Mouse (Mus musculus) kidney, postnatal 10 days (tissue): ENCODE measurements around the gene Ttc7b.

ENCODE experiments used
- DNase-seq: peaks from one replicate; pipeline ENCODE4 v3.0.0; 2021; ENCODE audit warnings: mixed read lengths

The Ttc7b gene

GRCm38 (mm10) chr12:100408143-100408542 lies 112.5 kb downstream of the Ttc7b start:
- no peak for DNase-seq

- DNase-seq, result no peak
Observed at GRCm38 (mm10) chr12:100407371-100407770, 113.3 kb downstream of the Ttc7b start.

- peak; percentile 26 for DNase-seq
Observed at GRCm38 (mm10) chr12:100406094-100406493, 114.5 kb downstream of the Ttc7b start.

- DNase-seq, result no peak
Observed at GRCm38 (mm10) chr12:100405512-100406030, 115.1 kb downstream of the Ttc7b start.

- no peak for DNase-seq
Observed at GRCm38 (mm10) chr12:100404430-100404829, 116.2 kb downstream of the Ttc7b start.

GRCm38 (mm10) chr12:100403005-100403324 lies 117.7 kb downstream of the Ttc7b start:
- DNase-seq, result no peak

GRCm38 (mm10) chr12:100402296-100403004 lies 118.2 kb downstream of the Ttc7b start:
- DNase-seq, result no peak

GRCm38 (mm10) chr12:100400119-100400518 lies 120.5 kb downstream of the Ttc7b start:
- no peak for DNase-seq

- DNase-seq, result no peak
Observed at GRCm38 (mm10) chr12:100399126-100399727, 121.4 kb downstream of the Ttc7b start.

GRCm38 (mm10) chr12:100398268-100398943 lies 122.2 kb downstream of the Ttc7b start:
- no peak for DNase-seq

GRCm38 (mm10) chr12:100397432-100398146 lies 123.0 kb downstream of the Ttc7b start:
- DNase-seq, result no peak

GRCm38 (mm10) chr12:100396806-100397205 lies 123.8 kb downstream of the Ttc7b start:
- no peak for DNase-seq

- DNase-seq, result no peak
Observed at GRCm38 (mm10) chr12:100393532-100393931, 127.1 kb downstream of the Ttc7b start.

- no peak for DNase-seq
Observed at GRCm38 (mm10) chr12:100393109-100393508, 127.5 kb downstream of the Ttc7b start.

GRCm38 (mm10) chr12:100392466-100392865 lies 128.2 kb downstream of the Ttc7b start:
- no peak for DNase-seq

GRCm38 (mm10) chr12:100391890-100392289 lies 128.7 kb downstream of the Ttc7b start:
- no peak for DNase-seq

- DNase-seq, result no peak
Observed at GRCm38 (mm10) chr12:100389878-100390710, 130.5 kb downstream of the Ttc7b start.

GRCm38 (mm10) chr12:100386259-100386658 lies 134.4 kb downstream of the Ttc7b start:
- DNase-seq, result no peak

GRCm38 (mm10) chr12:100382526-100382925 lies 138.1 kb downstream of the Ttc7b start:
- DNase-seq, result no peak

- DNase-seq, result no peak
Observed at GRCm38 (mm10) chr12:100381941-100382340, 138.7 kb downstream of the Ttc7b start.

GRCm38 (mm10) chr12:100380697-100381291 lies 139.8 kb downstream of the Ttc7b start:
- no peak for DNase-seq

- no peak for DNase-seq
Observed at GRCm38 (mm10) chr12:100379833-100380232, 140.8 kb downstream of the Ttc7b start.
